Mouse (Mus musculus) lung, embryonic 15.5 days (tissue): ENCODE results near the gene Hdlbp. TPM values are rescaled to one million over a fixed set of nuclear protein-coding genes. Genes with fewer than 3 reads are reported as not detected.
A peak's percentile ranks its signal among the peaks of the same experiment; 100 is the strongest.
"Not testable (repeated sequence)": the region's sequence is repeated elsewhere in the genome, so short reads cannot be mapped to it uniquely, and the experiment has no call there.

ENCODE experiments used
- ATAC-seq: fragments of 200-750 bp; cut with Nextera tagmentation; 2 replicates; pipeline ENCODE4 v1.8.0; 2017; ENCODE audit warnings: moderate number of reproducible peaks, borderline replicate concordance; ENCODE audit not compliant: low FRiP score, low TSS enrichment; ENCODE audit errors: extremely low read depth
- H3K27ac ChIP-seq: fragments of 300-500 bp; sonication (generic); 2 replicates; pipeline ENCODE4 v1.5.1; 2015; ENCODE audit warnings: moderate library complexity, mild to moderate bottlenecking, inconsistent platforms
- H3K27me3 ChIP-seq: fragments of 300-500 bp; sonication (generic); 2 replicates; pipeline ENCODE4 v1.6.1; 2015; ENCODE audit warnings: inconsistent platforms
- H3K36me3 ChIP-seq: fragments of 300-500 bp; sonication (generic); 2 replicates; pipeline ENCODE4 v1.6.1; 2015; ENCODE audit warnings: inconsistent platforms
- H3K4me1 ChIP-seq: fragments of 300-500 bp; sonication (generic); 2 replicates; pipeline ENCODE4 v1.6.1; 2015; ENCODE audit warnings: inconsistent platforms
- H3K4me2 ChIP-seq: fragments of 300-500 bp; sonication (generic); 2 replicates; pipeline ENCODE4 v1.6.1; 2015; ENCODE audit warnings: inconsistent platforms, mild to moderate bottlenecking, moderate library complexity
- H3K4me3 ChIP-seq: fragments of 300-500 bp; sonication (generic); 2 replicates; pipeline ENCODE4 v1.5.1; 2015; ENCODE audit warnings: mild to moderate bottlenecking, inconsistent platforms
- H3K9ac ChIP-seq: fragments of 300-500 bp; sonication (generic); 2 replicates; pipeline ENCODE4 v1.6.1; 2015; ENCODE audit warnings: inconsistent platforms
- H3K9me3 ChIP-seq: fragments of 300-500 bp; sonication (generic); 2 replicates; pipeline ENCODE4 v1.6.1; 2016; ENCODE audit warnings: inconsistent platforms
- WGBS: fragments of 180-500 bp; shearing (Covaris S2); methylation state at CpG from one replicate; pipeline ENCODE4 v1.1.7; 2015; 5-methylcytosine and 5-hydroxymethylcytosine counted together
- polyA plus RNA-seq: library from polyadenylated mRNA; unstranded; fragments of >200 nt; fragmentation: Nextera tagmentation; extraction: Ambion mirVana; gene quantifications from 2 replicates; pipeline ENCODE4 v1.2.1, GENCODE M21; 2015

The Hdlbp gene
- 158 and 159 TPM in 2 replicates for polyA plus RNA-seq

GRCm38 (mm10) chr1:93478586-93479475 is at the start of gene Hdlbp:
Gene Hdlbp, minus strand, starts transcription at chr1:93478815.
- Histone ChIP-seq H3K36me3 (no peaks in the 10 kb centered on the region), H3K4me2 (peak within 1 kb of the TSS; percentile 57), H3K27ac (peak within 1 kb of the TSS; percentile 97), H3K4me3 (peak within 1 kb of the TSS; percentile 95), H3K9me3 (no peaks in the 10 kb centered on the region), H3K4me1 (peaks cover 13% of the 10 kb centered on the region), H3K27me3 (no peaks in the 10 kb centered on the region), H3K9ac (peak within 1 kb of the TSS; percentile 88)
- WGBS, result under 1% methylated on average over 74 of the region's 74 CpGs
- ATAC-seq, result peak; percentile 96

GRCm38 (mm10) chr1:93522325-93522724 is 43.7 kb upstream of the Hdlbp start:
- no peak overlapping the region for H3K4me2 ChIP-seq
- 44% methylated on average over 1 of the region's 1 CpGs for WGBS
- no peaks in the 10 kb centered on the region for H3K27me3 ChIP-seq
- peak; percentile 75; the same call in 1 of the 2 replicates for ATAC-seq
- peaks cover 4% of the 10 kb centered on the region; the same call in 1 of the 2 replicates for H3K4me1 ChIP-seq
- H3K9ac ChIP-seq, result no peak overlapping the region
- no peak overlapping the region for H3K4me3 ChIP-seq
- H3K36me3 ChIP-seq, result no peaks in the 10 kb centered on the region
- no peaks in the 10 kb centered on the region for H3K9me3 ChIP-seq
- 0 out of 2 replicates have a peak overlapping the region, but pooled peaks have one; percentile 53 for H3K27ac ChIP-seq

GRCm38 (mm10) chr1:93521491-93521890 is 42.9 kb upstream of the Hdlbp start:
- H3K9me3 ChIP-seq, result no peaks in the 10 kb centered on the region
- WGBS, result 86% methylated on average over 2 of the region's 2 CpGs
- no peak overlapping the region for H3K4me2 ChIP-seq
- H3K27ac ChIP-seq, result no peak overlapping the region
- no peaks in the 10 kb centered on the region for H3K36me3 ChIP-seq
- ATAC-seq, result no peak
- H3K4me1 ChIP-seq, result peaks cover 4% of the 10 kb centered on the region; the same call in 1 of the 2 replicates
- no peak overlapping the region for H3K4me3 ChIP-seq
- H3K9ac ChIP-seq, result no peak overlapping the region
- no peaks in the 10 kb centered on the region for H3K27me3 ChIP-seq

- ATAC-seq, result no peak
- Histone ChIP-seq H3K36me3 (peaks cover 9% of the 10 kb centered on the region), H3K27me3 (no peaks in the 10 kb centered on the region), H3K4me1 (peaks cover 23% of the 10 kb centered on the region), H3K9ac (peak overlapping the region; percentile 7; the same call in 1 of the 2 replicates), H3K27ac (no peak overlapping the region), H3K4me2 (peak overlapping the region; percentile 70), H3K4me3 (peak overlapping the region; percentile 65), H3K9me3 (no peaks in the 10 kb centered on the region)
- WGBS, result 75% methylated on average over 14 of the region's 14 CpGs
Measured at GRCm38 (mm10) chr1:93513221-93513620, 34.6 kb upstream of the Hdlbp start.

- 1% methylated on average over 15 of the region's 15 CpGs for WGBS
- H3K36me3 ChIP-seq, result peaks cover 13% of the 10 kb centered on the region
- H3K9ac ChIP-seq, result peak overlapping the region; percentile 60
- ATAC-seq, result no peak; the same call in 1 of the 2 replicates
- peak overlapping the region; percentile 65 for H3K4me3 ChIP-seq
- peak overlapping the region; percentile 70 for H3K4me2 ChIP-seq
- H3K4me1 ChIP-seq, result peaks cover 23% of the 10 kb centered on the region
- no peaks in the 10 kb centered on the region for H3K9me3 ChIP-seq
- no peaks in the 10 kb centered on the region for H3K27me3 ChIP-seq
- H3K27ac ChIP-seq, result peak overlapping the region; percentile 59
Measured at GRCm38 (mm10) chr1:93512351-93512690, 33.7 kb upstream of the Hdlbp start.

- WGBS, result under 1% methylated on average over 66 of the region's 71 CpGs
- peak within 1 kb of the TSS; percentile 60 for H3K9ac ChIP-seq
- H3K4me3 ChIP-seq, result peak within 1 kb of the TSS; percentile 65
- H3K4me1 ChIP-seq, result peaks cover 23% of the 10 kb centered on the region
- no peaks in the 10 kb centered on the region for H3K9me3 ChIP-seq
- no peaks in the 10 kb centered on the region for H3K27me3 ChIP-seq
- H3K27ac ChIP-seq, result peak within 1 kb of the TSS; percentile 92
- H3K4me2 ChIP-seq, result peak within 1 kb of the TSS; percentile 70
- H3K36me3 ChIP-seq, result peaks cover 14% of the 10 kb centered on the region
- ATAC-seq, result peak; percentile 99
Measured at GRCm38 (mm10) chr1:93511585-93512350, 33.2 kb upstream of the Hdlbp start, which contains the start of gene Farp2. Gene Farp2, plus strand, starts transcription at chr1:93512079.

GRCm38 (mm10) chr1:93508576-93508975 is 30.0 kb upstream of the Hdlbp start:
- not testable (repeated sequence) for H3K27ac ChIP-seq, H3K4me3 ChIP-seq, ATAC-seq, H3K9me3 ChIP-seq, H3K27me3 ChIP-seq, H3K4me2 ChIP-seq, H3K9ac ChIP-seq
- Histone ChIP-seq H3K36me3 (peaks cover 39% of the 10 kb centered on the region), H3K4me1 (peaks cover 23% of the 10 kb centered on the region)
- 39% methylated on average over 1 of the region's 1 CpGs for WGBS

GRCm38 (mm10) chr1:93506944-93507676 is 28.5 kb upstream of the Hdlbp start:
- Histone ChIP-seq H3K36me3 (peaks cover 50% of the 10 kb centered on the region), H3K9ac (no peak overlapping the region), H3K4me2 (no peak overlapping the region), H3K27ac (no peak overlapping the region), H3K9me3 (no peaks in the 10 kb centered on the region), H3K27me3 (no peaks in the 10 kb centered on the region), H3K4me1 (peaks cover 11% of the 10 kb centered on the region), H3K4me3 (no peak overlapping the region)
- 52% methylated on average over 10 of the region's 10 CpGs for WGBS
- no peak for ATAC-seq

GRCm38 (mm10) chr1:93495312-93495711 is 16.7 kb upstream of the Hdlbp start:
- H3K4me3 ChIP-seq, result no peak overlapping the region
- ATAC-seq, result no peak
- 79% methylated on average over 3 of the region's 3 CpGs for WGBS
- H3K9ac ChIP-seq, result no peak overlapping the region
- H3K27ac ChIP-seq, result no peak overlapping the region
- no peaks in the 10 kb centered on the region for H3K4me1 ChIP-seq
- H3K4me2 ChIP-seq, result no peak overlapping the region
- H3K27me3 ChIP-seq, result no peaks in the 10 kb centered on the region
- no peaks in the 10 kb centered on the region for H3K9me3 ChIP-seq
- H3K36me3 ChIP-seq, result peaks cover 45% of the 10 kb centered on the region

- H3K4me1 ChIP-seq, H3K36me3 ChIP-seq, H3K27ac ChIP-seq, H3K27me3 ChIP-seq, H3K4me2 ChIP-seq, H3K4me3 ChIP-seq, ATAC-seq, H3K9ac ChIP-seq, H3K9me3 ChIP-seq: not testable (repeated sequence)
- WGBS, result 69% methylated on average over 3 of the region's 3 CpGs
Measured at GRCm38 (mm10) chr1:93486302-93486701, 7.7 kb upstream of the Hdlbp start.

GRCm38 (mm10) chr1:93479476-93480083 is 965 bp upstream of the Hdlbp start:
- ATAC-seq, result no peak
- Histone ChIP-seq H3K27me3 (no peaks in the 10 kb centered on the region), H3K9me3 (no peaks in the 10 kb centered on the region), H3K4me2 (peak overlapping the region; percentile 55), H3K27ac (peak overlapping the region; percentile 97), H3K4me1 (peaks cover 13% of the 10 kb centered on the region), H3K4me3 (peak overlapping the region; percentile 95), H3K9ac (peak overlapping the region; percentile 88), H3K36me3 (no peaks in the 10 kb centered on the region)
- 2% methylated on average over 23 of the region's 23 CpGs for WGBS
